In the genomic region with DNA sequence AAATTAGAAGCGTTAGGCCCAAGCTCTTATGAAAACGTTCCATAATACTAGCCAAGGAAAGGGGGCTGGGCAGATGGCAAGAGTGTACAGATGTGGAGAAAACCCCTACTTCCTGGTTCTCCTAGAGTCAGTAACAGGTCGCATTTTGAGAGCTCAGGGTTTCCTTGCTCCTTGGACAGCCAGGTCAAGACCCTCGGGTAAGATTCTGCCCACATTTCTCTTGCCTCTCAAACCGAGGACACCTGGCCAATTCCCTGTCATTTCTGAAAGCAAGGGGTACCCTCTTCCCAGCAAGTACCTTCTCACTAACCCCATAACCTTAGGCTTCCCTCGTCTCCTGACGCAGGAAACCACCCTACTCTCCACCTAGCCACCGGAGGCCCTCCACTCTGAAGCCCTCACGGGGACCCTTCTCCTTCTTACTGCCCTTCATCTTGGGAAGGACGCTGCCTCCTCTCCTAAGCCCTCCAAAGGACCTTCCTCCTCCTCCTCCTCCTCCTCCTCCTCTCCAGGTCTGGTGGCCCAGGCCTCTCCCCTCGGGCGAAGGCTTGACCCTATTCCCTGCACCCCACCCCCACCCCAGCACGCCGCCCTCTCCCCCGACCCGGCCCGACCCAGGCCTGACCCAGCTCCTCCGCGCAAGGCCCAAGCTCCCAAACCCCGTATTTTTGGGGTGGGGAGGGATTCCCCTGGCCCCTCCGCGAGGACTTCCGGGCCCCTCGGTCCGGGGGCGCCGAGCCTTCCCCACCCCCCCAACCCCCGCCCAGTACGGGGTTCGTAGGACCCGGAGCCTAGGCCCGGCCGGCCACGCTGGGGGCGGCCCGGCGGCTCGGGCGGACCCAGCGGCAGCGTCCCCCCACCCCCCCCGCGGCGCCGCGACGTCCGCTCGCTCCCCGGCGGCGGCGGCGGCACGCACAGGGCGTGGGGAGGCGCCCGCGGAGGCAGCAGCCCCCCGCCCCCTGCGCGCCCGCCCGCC, we compare ENCODE assay signal across 8 mouse cellular contexts. TPM values are rescaled to one million over a fixed set of nuclear protein-coding genes. Genes with fewer than 3 reads are reported as not detected.
DNase-seq lines count a peak whose midpoint lies in the region; ATAC-seq lines count a peak whose summit lies in the region.

No protein-coding gene starts in this region.

- peak; percentile 23 to 68 for DNase-seq in cerebellum, adult 18-20 months
- DNase-seq in cerebellum, adult 11 months, result no peak
- DNase-seq in adrenal gland, postnatal 25 days, result peak; percentile 68
- peak; percentile 71 to 78 for DNase-seq in heart, postnatal 14 days

- no peaks in the 10 kb centered on the region for H3K36me3 ChIP-seq in limb, embryonic 12.5 days
- no peaks in the 10 kb centered on the region for H3K36me3 ChIP-seq in midbrain, embryonic 13.5 days
- H3K36me3 ChIP-seq in stomach, embryonic 16.5 days (ENCODE audit: control insufficient read depth, insufficient read depth, low read length), result no peaks in the 10 kb centered on the region

- H3K4me2 ChIP-seq in limb, embryonic 12.5 days, result peak overlapping the region; percentile 83
- H3K4me2 ChIP-seq in midbrain, embryonic 13.5 days (replicated peaks), result peak overlapping the region; percentile 91
- peak overlapping the region; percentile 88 for H3K4me2 ChIP-seq in stomach, embryonic 16.5 days (ENCODE audit: low read depth, low read length)

- 4% methylated on average over 27 of the region's 64 CpGs for WGBS in limb, embryonic 12.5 days
- 5% methylated on average over 26 of the region's 64 CpGs for WGBS in midbrain, embryonic 13.5 days
- WGBS in stomach, embryonic 16.5 days, result 2% methylated on average over 31 of the region's 64 CpGs

- H3K9ac ChIP-seq in limb, embryonic 12.5 days (replicated peaks), result peak overlapping the region; percentile 97
- H3K9ac ChIP-seq in midbrain, embryonic 13.5 days (replicated peaks), result peak overlapping the region; percentile 95
- H3K9ac ChIP-seq in stomach, embryonic 16.5 days (ENCODE audit: low read length), result peak overlapping the region; percentile 99

- intact Hi-C loops in heart, postnatal 14 days (cut with DNase I), result loop anchor here (5.0 kb wide), 1 partner anchor 48 kb away; a partner anchor contains a TSS

- peaks cover 14% of the 10 kb centered on the region for H3K4me1 ChIP-seq in limb, embryonic 12.5 days (replicated peaks)
- H3K4me1 ChIP-seq in midbrain, embryonic 13.5 days (replicated peaks), result peaks cover 27% of the 10 kb centered on the region
- peaks cover 16% of the 10 kb centered on the region for H3K4me1 ChIP-seq in stomach, embryonic 16.5 days (ENCODE audit: control insufficient read depth, insufficient read depth, low read length)

- peak; percentile 55 for ATAC-seq in erythroid progenitor cell, adult 5-6 weeks (replicated peaks; ENCODE audit: low FRiP score, poor library complexity, severe bottlenecking)
- peak; percentile 62 for ATAC-seq in limb, embryonic 12.5 days (ENCODE audit: insufficient number of reproducible peaks, insufficient read depth, low FRiP score, low TSS enrichment, low read depth)
- ATAC-seq in midbrain, embryonic 13.5 days, result peak; percentile 79
- peak; percentile 88 for ATAC-seq in stomach, embryonic 16.5 days (ENCODE audit: insufficient read depth, low FRiP score)

- peak overlapping the region; percentile 85 for H3K4me3 ChIP-seq in limb, embryonic 12.5 days (replicated peaks)
- H3K4me3 ChIP-seq in midbrain, embryonic 13.5 days (replicated peaks), result peak overlapping the region; percentile 84
- H3K4me3 ChIP-seq in stomach, embryonic 16.5 days (replicated peaks; ENCODE audit: low read length), result peak overlapping the region; percentile 85

- no peaks in the 10 kb centered on the region for H3K27me3 ChIP-seq in limb, embryonic 12.5 days
- H3K27me3 ChIP-seq in midbrain, embryonic 13.5 days, result no peaks in the 10 kb centered on the region
- no peaks in the 10 kb centered on the region for H3K27me3 ChIP-seq in stomach, embryonic 16.5 days (ENCODE audit: control insufficient read depth, insufficient read depth, low read length)

- peak overlapping the region; percentile 96 for H3K27ac ChIP-seq in limb, embryonic 12.5 days
- H3K27ac ChIP-seq in midbrain, embryonic 13.5 days, result peak overlapping the region; percentile 92
- H3K27ac ChIP-seq in stomach, embryonic 16.5 days (ENCODE audit: low read length), result peak overlapping the region; percentile 97

- no peaks in the 10 kb centered on the region for H3K9me3 ChIP-seq in limb, embryonic 12.5 days
- no peaks in the 10 kb centered on the region for H3K9me3 ChIP-seq in midbrain, embryonic 13.5 days
- H3K9me3 ChIP-seq in stomach, embryonic 16.5 days (replicated peaks; ENCODE audit: control insufficient read depth, low read length), result no peaks in the 10 kb centered on the region

RNA-seq across cellular contexts. Expression of a gene that starts 0.7 kb away (rescaled TPM):
- 20.3 and 21.8 TPM in 2 replicates for total RNA-seq in adrenal gland, postnatal 25 days (2021)
- 40.4 and 49.9 TPM in 2 replicates for total RNA-seq in erythroid progenitor cell, adult 5-6 weeks (2015; ENCODE audit: low replicate concordance)
- total RNA-seq in erythroid progenitor cell, adult 5-6 weeks (2017; ENCODE audit: low replicate concordance), result 31.5 and 39.5 TPM in 2 replicates
- 10 to 100 TPM; 12.7 to 13.9 TPM for total RNA-seq in heart, postnatal 14 days (2021)
- 44.4 and 47.1 TPM in 2 replicates for polyA plus RNA-seq in limb, embryonic 12.5 days (2016; fragmentation: Nextera tagmentation; extraction: Ambion mirVana)
- 49.4 and 50.3 TPM in 2 replicates for polyA plus RNA-seq in midbrain, embryonic 13.5 days (2015; fragmentation: Nextera tagmentation; extraction: Ambion mirVana)
- 25.6 and 28.7 TPM in 2 replicates for polyA plus RNA-seq in stomach, embryonic 16.5 days (2015; fragmentation: Nextera tagmentation; extraction: Ambion mirVana)

RNA-seq across cellular contexts. Expression of a gene that starts 13.5 kb away (rescaled TPM):
- 29.1 and 30.4 TPM in 2 replicates for total RNA-seq in adrenal gland, postnatal 25 days (2021)
- total RNA-seq in erythroid progenitor cell, adult 5-6 weeks (2015; ENCODE audit: low replicate concordance), result 19.3 and 30.6 TPM in 2 replicates
- total RNA-seq in erythroid progenitor cell, adult 5-6 weeks (2017; ENCODE audit: low replicate concordance), result 14.9 and 38.3 TPM in 2 replicates
- total RNA-seq in heart, postnatal 14 days (2021), result 10 to 100 TPM; 25.8 to 27.7 TPM
- polyA plus RNA-seq in limb, embryonic 12.5 days (2016; fragmentation: Nextera tagmentation; extraction: Ambion mirVana), result 58.9 and 59.8 TPM in 2 replicates
- polyA plus RNA-seq in midbrain, embryonic 13.5 days (2015; fragmentation: Nextera tagmentation; extraction: Ambion mirVana), result 53.6 and 54.1 TPM in 2 replicates
- 35.5 and 42.8 TPM in 2 replicates for polyA plus RNA-seq in stomach, embryonic 16.5 days (2015; fragmentation: Nextera tagmentation; extraction: Ambion mirVana)

RNA-seq across cellular contexts. Expression of a gene that starts 42.5 kb away (rescaled TPM):
- total RNA-seq in adrenal gland, postnatal 25 days (2021), result 1.8 TPM in 1 of 2 replicates, not detected in the other
- not detected in 2 replicates for total RNA-seq in erythroid progenitor cell, adult 5-6 weeks (2015; ENCODE audit: low replicate concordance)
- total RNA-seq in erythroid progenitor cell, adult 5-6 weeks (2017; ENCODE audit: low replicate concordance), result not detected in 2 replicates
- under 1 TPM; 0.39 to 0.76 TPM for total RNA-seq in heart, postnatal 14 days (2021)
- 1.3 and 1.5 TPM in 2 replicates for polyA plus RNA-seq in limb, embryonic 12.5 days (2016; fragmentation: Nextera tagmentation; extraction: Ambion mirVana)
- polyA plus RNA-seq in midbrain, embryonic 13.5 days (2015; fragmentation: Nextera tagmentation; extraction: Ambion mirVana), result 0.58 and 0.92 TPM in 2 replicates
- 1.5 and 2.2 TPM in 2 replicates for polyA plus RNA-seq in stomach, embryonic 16.5 days (2015; fragmentation: Nextera tagmentation; extraction: Ambion mirVana)

RNA-seq across cellular contexts. Expression of a gene that starts 48.6 kb away (rescaled TPM):
- total RNA-seq in adrenal gland, postnatal 25 days (2021), result 50.8 and 51.0 TPM in 2 replicates
- 27.8 and 33.5 TPM in 2 replicates for total RNA-seq in erythroid progenitor cell, adult 5-6 weeks (2015; ENCODE audit: low replicate concordance)
- 27.2 and 29.4 TPM in 2 replicates for total RNA-seq in erythroid progenitor cell, adult 5-6 weeks (2017; ENCODE audit: low replicate concordance)
- 10 to 100 TPM; 30.6 to 34.6 TPM for total RNA-seq in heart, postnatal 14 days (2021)
- polyA plus RNA-seq in limb, embryonic 12.5 days (2016; fragmentation: Nextera tagmentation; extraction: Ambion mirVana), result 143 and 149 TPM in 2 replicates
- polyA plus RNA-seq in midbrain, embryonic 13.5 days (2015; fragmentation: Nextera tagmentation; extraction: Ambion mirVana), result 146 and 149 TPM in 2 replicates
- polyA plus RNA-seq in stomach, embryonic 16.5 days (2015; fragmentation: Nextera tagmentation; extraction: Ambion mirVana), result 75.6 and 84.2 TPM in 2 replicates
